Mouse (Mus musculus) large intestine, adult 2 months (tissue): ENCODE measurements around the gene Abcc4. TPM values are rescaled to one million over a fixed set of nuclear protein-coding genes. Genes with fewer than 3 reads are reported as not detected.

Experiments used
- DNase-seq: peaks from one replicate; pipeline ENCODE4 v3.0.0-alpha.2; 2012; ENCODE audit warnings: low read depth, low spot score
- WGBS: fragments of 180-500 bp; shearing (Covaris S2); methylation state at CpG from one replicate; pipeline ENCODE4 v1.1.7; 2018; 5-methylcytosine and 5-hydroxymethylcytosine counted together
- polyA plus RNA-seq: library from polyadenylated mRNA; depleted of rRNA; stranded (reverse); fragments of >200 nt; gene quantifications from 2 replicates; pipeline ENCODE4 v1.2.3, GENCODE M21; 2012; rRNA removed

Abcc4 gene
- polyA plus RNA-seq = 1.8 and 3.0 TPM in 2 replicates

DNA sequence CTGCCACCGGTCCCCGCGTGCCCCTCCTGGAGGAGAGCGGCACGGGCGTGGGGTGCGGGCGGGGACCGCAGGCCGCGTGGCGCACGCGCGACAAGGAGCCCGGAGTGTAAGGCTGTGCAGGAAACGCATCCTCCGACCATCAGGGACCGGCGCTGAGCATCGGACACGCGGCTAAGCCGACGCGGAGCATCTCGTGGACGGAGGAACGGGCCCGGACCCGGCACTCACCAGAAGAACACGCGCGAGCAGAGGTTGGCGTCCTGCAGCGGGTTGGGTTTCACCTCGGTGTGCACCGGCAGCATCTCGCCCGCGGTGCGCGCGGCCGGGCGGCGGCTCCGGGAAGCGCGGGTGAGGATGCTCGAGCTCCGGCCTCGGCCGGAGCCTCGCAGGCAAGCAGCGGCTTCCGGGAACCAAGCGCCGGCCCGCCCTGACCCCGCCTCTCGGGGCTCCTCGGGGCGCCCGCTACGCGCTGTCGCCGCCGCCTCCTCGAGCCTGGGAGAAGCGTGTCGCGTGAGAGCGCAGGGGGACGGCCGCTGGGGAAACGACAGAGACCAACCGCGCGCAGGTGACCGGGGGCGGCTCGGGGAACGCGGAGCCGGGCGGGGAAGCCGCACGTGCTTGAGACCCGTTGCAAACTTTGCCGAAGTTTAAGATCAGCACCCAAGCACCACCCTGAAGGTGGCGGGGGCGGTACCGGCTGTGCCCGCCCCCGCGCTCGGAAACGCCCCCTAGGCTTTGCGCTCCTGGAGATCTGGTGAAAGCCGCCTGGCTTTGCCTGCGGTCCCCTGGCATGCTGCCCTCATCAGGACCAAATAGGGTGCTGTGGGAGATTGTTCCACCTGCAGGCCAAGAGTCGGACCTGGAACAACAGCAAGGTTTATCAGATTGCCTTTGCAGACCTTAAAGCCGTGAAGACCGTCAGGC is at the start of gene Abcc4:
TSS of gene Abcc4 (minus strand) at position 412 of the 924 bp plus-strand sequence.
- no peak for DNase-seq
- under 1% methylated on average over 106 of the region's 106 CpGs for WGBS

DNA sequence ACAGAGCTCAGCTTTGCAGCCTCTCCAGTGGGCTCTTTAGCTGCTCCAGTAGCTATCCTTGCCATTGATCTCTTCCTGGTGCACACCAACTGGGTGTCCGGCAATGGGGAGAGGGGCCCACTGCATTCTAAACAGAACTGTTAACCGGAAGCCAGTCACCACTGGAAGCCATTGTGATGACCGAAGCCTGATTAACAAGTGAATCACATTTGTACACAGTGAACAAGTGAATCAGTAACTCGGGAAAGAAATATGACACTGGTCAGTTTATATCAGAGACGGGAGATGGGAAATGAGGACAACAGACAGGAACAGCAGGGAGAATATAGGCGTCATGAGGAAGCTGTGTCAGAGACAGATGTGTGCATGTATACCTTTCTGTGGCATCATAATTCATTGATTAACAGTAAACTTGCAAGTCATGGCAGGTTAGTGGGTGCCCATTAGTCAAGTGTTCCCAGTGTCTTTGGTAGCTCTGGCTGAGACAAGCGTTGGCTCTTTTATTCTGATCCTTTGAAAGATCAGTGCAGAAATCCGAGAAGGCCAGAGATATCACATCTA is 45.3 kb upstream of the Abcc4 start:
- DNase-seq = no peak
- WGBS = 47% methylated on average over 8 of the region's 8 CpGs

GRCm38 (mm10) chr14:118750505-118751192 is 44.6 kb upstream of the Abcc4 start:
- no peak for DNase-seq
- 45% methylated on average over 6 of the region's 6 CpGs for WGBS

GRCm38 (mm10) chr14:118749715-118750114 is 43.7 kb upstream of the Abcc4 start:
- WGBS = 60% methylated on average over 4 of the region's 4 CpGs
- no peak for DNase-seq

DNA sequence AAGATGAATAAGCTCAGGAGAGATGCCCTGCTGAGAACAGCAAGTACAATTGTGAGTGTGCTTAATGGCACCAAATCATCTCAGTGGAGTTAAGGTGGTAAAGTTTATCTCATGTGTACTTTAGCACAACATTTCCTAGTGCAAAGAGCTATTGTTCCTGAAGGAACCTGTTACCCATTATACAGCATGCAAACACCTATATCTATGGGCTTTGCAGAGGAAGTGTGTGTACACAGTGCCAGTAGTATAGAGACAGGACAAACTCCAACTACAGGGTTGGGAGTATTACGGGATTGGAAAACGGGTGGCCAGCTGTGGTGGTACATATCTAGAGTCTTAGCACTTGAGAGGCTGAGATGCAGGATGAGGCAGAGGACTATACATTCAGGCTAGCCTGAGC is 43.0 kb upstream of the Abcc4 start:
- DNase-seq = no peak
- 45% methylated on average over 2 of the region's 2 CpGs for WGBS

GRCm38 (mm10) chr14:118742862-118743261 is 36.8 kb upstream of the Abcc4 start:
- no peak for DNase-seq

DNA sequence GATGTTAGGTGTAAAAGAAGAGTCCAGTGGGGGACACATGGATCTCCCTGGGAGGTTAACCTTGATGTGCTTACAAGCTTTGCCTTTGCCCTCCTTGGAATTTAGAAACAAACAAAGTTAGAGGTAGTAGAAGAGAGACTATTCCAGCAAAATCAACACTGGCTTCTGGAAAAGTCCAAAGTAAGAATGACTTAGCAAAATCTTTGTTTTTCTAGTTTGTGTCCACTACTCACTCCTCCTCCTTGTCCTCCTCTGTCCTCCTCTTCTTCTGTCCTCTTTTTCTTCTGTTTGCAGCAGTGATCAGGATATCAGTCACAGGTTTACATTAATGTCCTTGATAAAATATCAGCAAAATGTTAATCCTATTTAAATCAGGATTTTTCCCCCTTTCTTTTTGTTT is 35.8 kb upstream of the Abcc4 start:
- DNase-seq = no peak

More at GRCm38 (mm10) chr14:118742862-118743261, 36.8 kb upstream of the Abcc4 start:
- 30% methylated on average over 5 of the region's 5 CpGs for WGBS

GRCm38 (mm10) chr14:118737251-118737888 is 31.4 kb upstream of the Abcc4 start:
- WGBS = 72% methylated on average over 12 of the region's 12 CpGs
- DNase-seq = no peak

DNA sequence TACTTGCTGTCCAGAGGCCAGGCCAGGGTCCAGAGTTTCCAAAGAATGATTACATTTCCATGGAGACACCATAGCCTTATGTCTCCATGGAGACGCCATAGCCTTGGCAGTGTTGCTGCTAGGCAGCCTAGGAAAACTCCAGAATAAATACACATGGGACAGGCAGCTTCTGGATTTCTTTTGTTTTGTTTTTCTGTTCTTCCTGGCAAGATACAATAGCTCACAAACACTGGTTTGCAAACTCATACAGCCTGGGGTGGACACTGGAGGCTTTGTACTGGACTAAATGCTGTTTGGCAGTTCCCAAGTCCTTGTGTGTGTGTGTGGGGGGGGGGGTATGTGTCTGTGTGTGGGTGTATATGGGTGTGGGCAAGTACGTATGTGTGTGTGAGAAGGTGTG is 29.1 kb upstream of the Abcc4 start:
- WGBS = 39% methylated on average over 2 of the region's 2 CpGs
- DNase-seq = no peak

- WGBS = 72% methylated on average over 5 of the region's 5 CpGs
- no peak for DNase-seq
These were observed 27.1 kb upstream of the Abcc4 start for GRCm38 (mm10) chr14:118733146-118733545.

DNA sequence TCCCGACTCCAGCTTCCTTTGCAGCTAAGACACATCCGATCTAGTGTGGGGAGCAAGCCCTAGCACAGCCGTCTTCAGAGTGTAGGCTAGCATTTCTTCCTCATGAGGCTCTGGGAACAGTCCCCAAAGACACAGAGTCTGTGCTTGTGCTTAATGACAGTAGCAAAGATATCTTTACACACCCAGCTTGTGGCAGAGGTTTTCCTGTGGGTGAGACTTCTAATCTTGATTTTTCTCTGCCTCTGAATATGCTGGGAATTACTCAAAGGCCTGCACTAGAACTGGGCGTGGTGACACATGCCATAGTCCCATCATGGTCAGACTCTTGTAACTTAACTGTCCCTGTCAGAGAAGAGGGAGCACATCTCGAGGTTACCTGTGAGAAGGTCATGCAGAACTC is 24.6 kb upstream of the Abcc4 start:
- no peak for DNase-seq
- WGBS = 78% methylated on average over 5 of the region's 5 CpGs

GRCm38 (mm10) chr14:118725467-118725866 is 19.4 kb upstream of the Abcc4 start:
- DNase-seq = no peak
- WGBS = 43% methylated on average over 5 of the region's 5 CpGs

DNA sequence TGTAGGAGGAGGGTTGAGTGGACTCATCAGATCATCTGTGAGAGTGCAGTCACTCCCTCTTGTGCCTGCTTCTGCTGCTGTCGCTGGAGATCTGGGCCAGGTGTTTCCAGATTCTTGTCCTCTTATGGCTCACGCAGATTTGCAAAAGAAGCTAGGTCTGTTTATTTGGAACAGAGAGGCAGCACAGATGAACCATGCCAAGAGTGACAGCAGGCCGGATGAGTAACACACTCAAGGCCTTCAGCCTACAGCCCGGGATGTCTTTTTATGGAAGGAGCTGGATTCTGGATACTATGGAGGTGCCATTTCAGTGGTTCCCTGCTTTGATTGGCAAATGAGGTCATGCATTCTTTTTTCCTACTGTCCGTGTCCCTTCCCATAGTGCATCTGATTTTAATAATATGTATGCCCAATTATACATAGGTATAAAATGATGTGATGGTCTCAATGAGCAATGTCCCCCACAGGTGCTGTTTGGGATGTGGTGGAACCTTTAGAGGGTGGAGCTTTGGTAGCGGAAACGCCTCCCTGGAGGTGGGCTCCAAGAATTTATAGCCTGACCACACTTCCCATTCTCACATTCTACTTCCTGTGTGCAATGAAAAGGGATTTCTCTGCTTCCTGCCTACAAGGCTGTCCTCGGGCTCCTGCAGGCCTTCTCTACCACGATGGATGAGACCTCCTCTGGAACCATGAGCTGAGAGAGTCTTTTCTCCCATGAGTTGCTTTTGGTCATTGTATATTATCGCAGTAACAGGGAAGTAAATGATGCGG is 18.1 kb upstream of the Abcc4 start:
- WGBS = 73% methylated on average over 11 of the region's 11 CpGs
- no peak for DNase-seq

DNA sequence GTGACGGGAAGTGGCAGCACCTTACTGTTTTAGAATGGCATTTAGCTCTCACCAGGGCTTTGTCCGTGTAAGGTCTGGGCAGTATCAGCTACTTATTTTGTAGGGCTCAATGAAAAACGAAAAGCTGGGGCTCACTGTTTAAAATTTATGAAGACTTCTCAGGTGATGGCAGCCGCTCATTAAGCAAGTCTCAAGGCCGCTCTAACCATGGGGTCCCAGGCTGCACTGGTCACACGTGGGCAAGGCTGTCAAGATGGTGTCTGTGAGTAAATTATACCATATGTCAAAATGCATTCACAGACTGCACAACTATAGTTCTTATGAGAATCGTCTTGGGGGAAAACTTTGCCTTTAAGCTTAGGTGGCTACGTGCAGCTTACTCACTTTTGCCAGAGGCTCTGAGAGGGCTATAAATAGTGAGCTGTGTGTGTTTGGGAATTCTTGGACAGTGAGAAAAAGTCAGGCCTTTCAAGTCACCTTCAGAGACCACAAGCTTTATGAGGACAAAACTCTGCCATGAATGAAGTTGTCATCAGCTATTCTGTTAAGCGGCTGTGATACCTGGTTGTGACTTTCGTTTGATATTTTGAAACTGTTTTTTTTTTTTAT is 13.7 kb upstream of the Abcc4 start:
- 77% methylated on average over 10 of the region's 10 CpGs for WGBS
- no peak for DNase-seq

- no peak for DNase-seq
- WGBS = 79% methylated on average over 7 of the region's 7 CpGs
These were observed 12.6 kb upstream of the Abcc4 start for GRCm38 (mm10) chr14:118718576-118718975.

DNA sequence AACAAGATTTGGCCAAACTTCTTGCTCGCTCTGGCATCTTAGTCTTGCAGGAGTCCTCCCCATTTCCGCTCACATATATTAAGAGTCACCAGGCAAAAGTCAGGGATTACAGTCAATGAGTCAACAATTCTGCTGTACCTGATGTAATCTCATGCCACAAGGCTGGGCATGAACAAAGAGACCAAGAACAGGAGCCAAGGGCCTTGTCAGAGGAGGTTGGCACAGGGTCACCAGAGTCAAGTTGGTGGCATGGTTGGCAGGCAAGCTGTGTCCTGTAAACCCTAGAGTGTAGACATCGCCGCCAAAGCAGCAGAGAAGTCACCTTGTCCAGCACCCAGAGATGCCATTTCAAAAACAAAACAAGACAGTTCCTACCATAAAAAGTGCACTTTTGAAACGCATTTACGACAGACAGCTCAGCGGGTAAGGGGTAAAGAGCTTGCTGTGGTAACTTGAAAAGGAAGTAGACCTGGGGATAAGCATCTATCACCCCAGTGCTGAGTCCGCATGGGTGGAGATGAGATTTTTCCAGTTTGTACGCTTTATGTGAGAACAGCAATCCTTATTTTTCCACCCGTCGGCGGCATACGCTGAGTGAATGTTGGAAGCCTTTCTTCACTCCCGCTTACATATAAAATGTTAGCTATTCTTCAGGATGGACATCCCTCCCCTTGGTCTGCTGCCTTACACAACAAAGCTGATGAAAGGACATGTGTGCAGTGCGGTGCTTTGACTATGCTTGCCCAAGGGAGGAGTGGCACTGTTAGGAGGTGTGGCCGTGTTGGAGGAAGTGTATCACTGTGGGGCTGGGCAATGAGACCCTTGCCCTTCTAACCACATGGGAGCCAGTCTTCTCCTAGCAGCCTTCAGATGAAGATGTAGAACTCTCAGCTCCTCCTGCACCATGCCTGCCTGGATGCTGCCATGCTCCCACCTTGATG is 10.6 kb upstream of the Abcc4 start:
- 68% methylated on average over 16 of the region's 16 CpGs for whole genome bisulfite sequencing
- DNase-seq = no peak

GRCm38 (mm10) chr14:118714720-118715119 is 8.7 kb upstream of the Abcc4 start:
- WGBS = 36% methylated on average over 6 of the region's 6 CpGs
- DNase-seq = no peak

- no peak for DNase-seq
- 71% methylated on average over 2 of the region's 2 CpGs for WGBS
These were observed 8.3 kb upstream of the Abcc4 start for GRCm38 (mm10) chr14:118714320-118714719.
